Comparison of ENCODE assay signal across 19 mouse cellular contexts in the genomic region with DNA sequence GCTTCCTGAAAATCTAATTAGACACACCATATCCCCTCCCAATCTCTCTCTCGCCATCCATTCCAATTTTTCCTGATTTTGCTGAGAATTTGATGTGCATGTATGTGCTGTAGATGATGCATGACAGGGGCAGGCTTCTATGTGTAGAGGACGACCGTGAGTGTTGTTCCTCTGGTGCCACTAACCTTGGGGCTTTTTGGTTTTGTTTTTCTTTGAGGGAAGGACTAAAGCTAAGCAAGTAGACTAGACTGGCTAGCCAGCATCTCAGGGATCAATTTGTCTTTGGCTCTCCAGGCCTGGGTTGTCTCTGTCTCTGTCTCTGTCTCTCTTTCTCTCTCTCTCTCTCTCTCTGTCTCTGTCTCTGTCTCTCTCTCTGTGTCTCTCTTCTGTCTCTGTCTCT.
A peak's percentile ranks its signal among the peaks of the same experiment; 100 is the strongest.
DNase-seq lines count a peak whose midpoint lies in the region; ATAC-seq lines count a peak whose summit lies in the region.
"Had no signal": no experiment of that assay in that cellular context is flagged by ENCODE, and none has a peak within 500 bp of the region (broad histone marks: within the 10 kb centered on the region; RNA-seq: fewer than 3 reads in every experiment).

No protein-coding gene starts in this region.

- H3K36me3 ChIP-seq in kidney, embryonic 15.5 days = no peaks in the 10 kb centered on the region
- no peaks in the 10 kb centered on the region for H3K36me3 ChIP-seq in midbrain, embryonic 11.5 days (ENCODE audit: control insufficient read depth, insufficient read depth, low read length)
- H3K36me3 ChIP-seq in midbrain, embryonic 10.5 days = no peaks in the 10 kb centered on the region
- H3K36me3 ChIP-seq in embryonic facial prominence, embryonic 15.5 days = no peaks in the 10 kb centered on the region
- no peaks in the 10 kb centered on the region for H3K36me3 ChIP-seq in limb, embryonic 15.5 days
- H3K36me3 ChIP-seq: hindbrain, embryonic 12.5 days; hindbrain, embryonic 15.5 days had no signal

- no peak overlapping the region for H3K4me2 ChIP-seq in kidney, embryonic 15.5 days
- H3K4me2 ChIP-seq in midbrain, embryonic 11.5 days = no peak overlapping the region
- no peak overlapping the region for H3K4me2 ChIP-seq in embryonic facial prominence, embryonic 15.5 days (replicated peaks)
- no peak overlapping the region for H3K4me2 ChIP-seq in limb, embryonic 15.5 days
- H3K4me2 ChIP-seq: hindbrain, embryonic 12.5 days; hindbrain, embryonic 15.5 days had no signal

- peaks cover 64% of the 10 kb centered on the region for H3K4me1 ChIP-seq in kidney, embryonic 15.5 days
- H3K4me1 ChIP-seq in midbrain, embryonic 11.5 days (ENCODE audit: control insufficient read depth, insufficient read depth, low read length) = 0 out of 2 replicates have a peak, but pooled peaks cover 2% of the 10 kb centered on the region
- peaks cover 22% of the 10 kb centered on the region; the same call in 1 of the 2 replicates for H3K4me1 ChIP-seq in midbrain, embryonic 10.5 days
- peaks cover 56% of the 10 kb centered on the region for H3K4me1 ChIP-seq in embryonic facial prominence, embryonic 15.5 days
- H3K4me1 ChIP-seq in limb, embryonic 15.5 days = peaks cover 66% of the 10 kb centered on the region

- DNase-seq in kidney, postnatal 14 days = no peak
- DNase-seq in midbrain, embryonic 11.5 days (ENCODE audit: low spot score, missing footprints) = peak; percentile 62
- no peak for DNase-seq in midbrain, embryonic 10.5 days (ENCODE audit: low spot score)
- no peak for DNase-seq in thymus, postnatal 14 days
- DNase-seq in liver = no peak
- DNase-seq: cerebellum, adult 11 months; cerebellum, adult 2 months; cerebellum, adult 9-11 months; cerebellum, postnatal 25 days; forebrain, postnatal 0 days; gastrocnemius, postnatal 25 days; heart, adult 18-20 months had no signal

- H3K27me3 ChIP-seq in kidney, embryonic 15.5 days = no peaks in the 10 kb centered on the region
- no peaks in the 10 kb centered on the region for H3K27me3 ChIP-seq in midbrain, embryonic 11.5 days (ENCODE audit: control insufficient read depth, insufficient read depth, low read length)
- no peaks in the 10 kb centered on the region for H3K27me3 ChIP-seq in midbrain, embryonic 10.5 days (ENCODE audit: low read depth, poor library complexity, severe bottlenecking)
- no peaks in the 10 kb centered on the region for H3K27me3 ChIP-seq in embryonic facial prominence, embryonic 15.5 days
- H3K27me3 ChIP-seq in limb, embryonic 15.5 days = no peaks in the 10 kb centered on the region
- H3K27me3 ChIP-seq: hindbrain, embryonic 12.5 days; hindbrain, embryonic 15.5 days had no signal

- H3K4me3 ChIP-seq in kidney, embryonic 15.5 days (replicated peaks) = no peak overlapping the region
- no peak overlapping the region for H3K4me3 ChIP-seq in midbrain, embryonic 11.5 days (ENCODE audit: low read depth, low read length)
- no peak overlapping the region for H3K4me3 ChIP-seq in midbrain, embryonic 10.5 days
- no peak overlapping the region for H3K4me3 ChIP-seq in embryonic facial prominence, embryonic 15.5 days (replicated peaks)
- H3K4me3 ChIP-seq in limb, embryonic 15.5 days = no peak overlapping the region
- H3K4me3 ChIP-seq: hindbrain, embryonic 12.5 days; hindbrain, embryonic 15.5 days had no signal

- ATAC-seq in kidney, embryonic 15.5 days (replicated peaks; ENCODE audit: low FRiP score) = no peak
- no peak for ATAC-seq in midbrain, embryonic 11.5 days (ENCODE audit: low FRiP score)
- ATAC-seq in embryonic facial prominence, embryonic 15.5 days (ENCODE audit: insufficient number of reproducible peaks, low FRiP score, low TSS enrichment, low read depth) = no peak
- ATAC-seq in limb, embryonic 15.5 days (ENCODE audit: insufficient number of reproducible peaks, low FRiP score, low TSS enrichment, low read depth) = no peak
- ATAC-seq: CD4-positive, CD25-positive, alpha-beta regulatory T cell, adult 4 months; forebrain, embryonic 14.5 days; forebrain, postnatal 0 days had no signal

- H3K9me3 ChIP-seq in kidney, embryonic 15.5 days (replicated peaks) = no peaks in the 10 kb centered on the region
- no peaks in the 10 kb centered on the region for H3K9me3 ChIP-seq in midbrain, embryonic 11.5 days (ENCODE audit: control insufficient read depth, low read length)
- no peaks in the 10 kb centered on the region for H3K9me3 ChIP-seq in midbrain, embryonic 10.5 days (replicated peaks)
- no peaks in the 10 kb centered on the region for H3K9me3 ChIP-seq in embryonic facial prominence, embryonic 15.5 days (replicated peaks)
- H3K9me3 ChIP-seq in limb, embryonic 15.5 days = no peaks in the 10 kb centered on the region
- H3K9me3 ChIP-seq: hindbrain, embryonic 12.5 days; hindbrain, embryonic 15.5 days had no signal

- H3K27ac ChIP-seq in kidney, embryonic 15.5 days = 0 out of 2 replicates have a peak overlapping the region, but pooled peaks have one; percentile 63
- H3K27ac ChIP-seq in midbrain, embryonic 11.5 days (ENCODE audit: low read depth, low read length) = no peak overlapping the region
- no peak overlapping the region for H3K27ac ChIP-seq in midbrain, embryonic 10.5 days (replicated peaks)
- peak overlapping the region; percentile 76 for H3K27ac ChIP-seq in embryonic facial prominence, embryonic 15.5 days (replicated peaks)
- peak overlapping the region; percentile 54 for H3K27ac ChIP-seq in limb, embryonic 15.5 days
- H3K27ac ChIP-seq: hindbrain, embryonic 12.5 days; hindbrain, embryonic 15.5 days had no signal

- no peak overlapping the region for H3K9ac ChIP-seq in kidney, embryonic 15.5 days
- no peak overlapping the region for H3K9ac ChIP-seq in midbrain, embryonic 11.5 days (ENCODE audit: low read length)
- H3K9ac ChIP-seq in embryonic facial prominence, embryonic 15.5 days = no peak overlapping the region
- H3K9ac ChIP-seq in limb, embryonic 15.5 days = no peak overlapping the region
- H3K9ac ChIP-seq: forebrain, postnatal 0 days; hindbrain, embryonic 12.5 days; hindbrain, embryonic 15.5 days had no signal

- 85% methylated on average over 3 of the region's 3 CpGs for WGBS in kidney, embryonic 15.5 days
- WGBS in midbrain, embryonic 11.5 days = 84% methylated on average over 3 of the region's 3 CpGs
- 94% methylated on average over 3 of the region's 3 CpGs for WGBS in midbrain, embryonic 10.5 days
- WGBS in embryonic facial prominence, embryonic 15.5 days = 41% methylated on average over 3 of the region's 3 CpGs
- WGBS in limb, embryonic 15.5 days = 68% methylated on average over 3 of the region's 3 CpGs

Comparison
In these comparisons a context has a peak if more than half of its experiments do, and no peak if none do; other contexts are left out.
1. H3K27ac ChIP-seq: peak in kidney, embryonic 15.5 days (single experiment), embryonic facial prominence, embryonic 15.5 days (single experiment) and limb, embryonic 15.5 days (single experiment); none in midbrain, embryonic 11.5 days (single experiment) and midbrain, embryonic 10.5 days (single experiment).